Mouse (Mus musculus) erythroblast, embryonic 14.5 days (primary cell): ENCODE measurements at regions not wholly inside any gene's neighbourhood (a gene's known extent, or its start where the extent isn't known, plus 50 kb on each side); places are given as distances from the start of the nearest gene placed in this dataset.

ENCODE experiments used
- GATA1 ChIP-seq: IDR thresholded peaks from 2 replicates; pipeline ENCODE4 v1.6.1; 2012; ENCODE audit warnings: low read length, inconsistent platforms, mixed read lengths
- TAL1 ChIP-seq: IDR thresholded peaks from 3 replicates; pipeline ENCODE4 v1.6.1; 2012; ENCODE audit warnings: low read length, inconsistent platforms, mixed read lengths

DNA sequence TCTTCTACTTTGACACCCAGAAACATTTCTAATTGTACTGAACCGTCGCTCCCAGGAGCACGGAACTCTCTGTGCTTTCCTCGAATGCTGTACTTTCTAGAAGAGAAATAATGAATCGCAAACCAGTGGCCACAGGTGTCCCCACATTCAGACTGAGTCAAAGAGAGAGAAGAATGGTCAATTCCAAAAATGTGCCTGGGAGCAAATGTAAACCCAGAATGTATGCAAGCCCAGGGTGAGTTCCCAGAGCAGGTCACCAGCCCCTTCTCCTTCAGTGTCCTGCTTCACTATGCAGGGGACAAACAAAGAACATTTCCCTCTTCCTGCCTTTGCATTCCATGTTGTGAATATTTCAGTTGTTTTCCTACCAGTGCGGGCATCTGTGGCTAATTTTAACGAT, 141.7 kb upstream of the Dkk2 start:
- no peak for TF ChIP-seq TAL1
- TF ChIP-seq GATA1 = no peak
